Mouse (Mus musculus) C2C12 (cell line): ENCODE results near the gene Isyna1. TPM values are rescaled to one million over a fixed set of nuclear protein-coding genes. Genes with fewer than 3 reads are reported as not detected.

Experiments used
- H3K27me3 ChIP-seq: one replicate; pipeline ENCODE4 v1.6.1; 2011; ENCODE audit not compliant: control insufficient read depth, insufficient read depth, insufficient read length
- H3K36me3 ChIP-seq: one replicate; pipeline ENCODE4 v1.6.1; 2011; ENCODE audit not compliant: control insufficient read depth, insufficient read depth
- H3K4me3 ChIP-seq: one replicate; pipeline ENCODE4 v1.5.1; 2011; ENCODE audit warnings: mild to moderate bottlenecking, control low read depth; ENCODE audit not compliant: poor library complexity, insufficient read depth, severe bottlenecking
- H3K79me2 ChIP-seq: one replicate; pipeline ENCODE4 v1.6.1; 2011; ENCODE audit not compliant: control insufficient read depth, insufficient read depth
- H3K79me3 ChIP-seq: one replicate; pipeline ENCODE4 v1.6.1; 2011; ENCODE audit warnings: low read depth, control low read depth
- H3ac ChIP-seq: one replicate; pipeline ENCODE3; 2011; ENCODE audit warnings: low read depth; ENCODE audit not compliant: control insufficient read depth, insufficient read length
- CEBPB ChIP-seq: IDR thresholded peaks from one replicate; pipeline ENCODE4 v1.6.1; 2011; ENCODE audit warnings: low read depth, mild to moderate bottlenecking, control low read depth, moderate library complexity
- CTCF ChIP-seq: IDR thresholded peaks from one replicate; pipeline ENCODE4 v1.5.1; 2011; ENCODE audit not compliant: control insufficient read depth, insufficient read depth, insufficient read length
- FOSL1 ChIP-seq: IDR thresholded peaks from one replicate; pipeline ENCODE4 v1.8.0; 2011; ENCODE audit warnings: mild to moderate bottlenecking, low read length; ENCODE audit not compliant: poor library complexity, insufficient read depth, severe bottlenecking
- MAX ChIP-seq: IDR thresholded peaks from one replicate; pipeline ENCODE4 v1.6.1; 2011; ENCODE audit warnings: mild to moderate bottlenecking, control low read depth
- MYOD1 ChIP-seq: IDR thresholded peaks from one replicate; pipeline ENCODE4 v1.6.1; 2011; ENCODE audit warnings: low read depth; ENCODE audit not compliant: control insufficient read depth, insufficient read length
- MYOG ChIP-seq: IDR thresholded peaks from one replicate; pipeline ENCODE4 v1.6.1; 2011; ENCODE audit not compliant: control insufficient read depth, insufficient read length; ENCODE audit errors: extremely low read depth
- USF1 ChIP-seq: IDR thresholded peaks from one replicate; pipeline ENCODE4 v1.6.1; 2011; ENCODE audit warnings: low read depth, mild to moderate bottlenecking, control low read depth, moderate library complexity
- polyA plus RNA-seq: library from polyadenylated mRNA; unstranded; fragments of >200 nt; fragmentation: generic; extraction: Trizol; gene quantifications from one replicate; pipeline ENCODE4 v1.2.1, GENCODE M21; 2012; ENCODE audit warnings: missing spikeins

Isyna1 gene
- polyA plus RNA-seq, 1 experiment, result 78.6 TPM

DNA sequence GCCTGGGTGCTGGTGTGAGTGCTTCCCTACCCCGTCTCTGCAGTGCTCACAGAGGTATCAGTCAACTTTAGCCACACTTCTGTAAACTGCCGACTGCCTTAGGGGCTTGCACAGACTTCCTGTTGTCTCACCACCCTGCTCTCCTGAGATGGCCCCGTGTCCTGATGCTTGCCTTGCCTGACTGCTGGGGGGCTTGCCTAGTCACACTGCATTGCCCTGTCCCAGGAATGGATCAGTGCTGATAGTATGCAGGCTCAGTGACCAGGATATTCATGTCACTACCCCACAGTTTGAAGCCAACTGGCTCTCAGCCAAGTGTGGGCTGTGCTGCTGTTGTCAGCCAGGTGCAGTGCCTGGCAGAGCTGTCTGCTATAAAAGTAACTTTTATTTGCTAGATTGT, 28.6 kb upstream of the Isyna1 start:
- H3K27me3 ChIP-seq, result no peaks in the 10 kb centered on the region
- peaks cover 90% of the 10 kb centered on the region for H3K79me2 ChIP-seq
- no peak overlapping the region for H3ac ChIP-seq
- no peak overlapping the region for H3K4me3 ChIP-seq
- TF ChIP-seq FOSL1 (no peak), MYOG (no peak), CTCF (no peak), USF1 (no peak), MAX (no peak)
- peaks cover 33% of the 10 kb centered on the region for H3K79me3 ChIP-seq
- no peaks in the 10 kb centered on the region for H3K36me3 ChIP-seq

- peaks cover 67% of the 10 kb centered on the region for H3K79me2 ChIP-seq
- TF ChIP-seq MYOD1 (no peak), CEBPB (no peak), CTCF (no peak), USF1 (no peak), MYOG (no peak), MAX (no peak), FOSL1 (no peak)
- H3K4me3 ChIP-seq, result no peak overlapping the region
- no peak overlapping the region for H3ac ChIP-seq
- peaks cover 20% of the 10 kb centered on the region for H3K79me3 ChIP-seq
- no peaks in the 10 kb centered on the region for H3K27me3 ChIP-seq
- H3K36me3 ChIP-seq, result peaks cover 6% of the 10 kb centered on the region
These were observed 23.8 kb upstream of the Isyna1 start for GRCm38 (mm10) chr8:70570360-70570759.

GRCm38 (mm10) chr8:70570990-70571389, 23.2 kb upstream of the Isyna1 start:
- Histone ChIP-seq H3K4me3 (no peak overlapping the region), H3K36me3 (peaks cover 6% of the 10 kb centered on the region), H3K79me2 (peaks cover 61% of the 10 kb centered on the region), H3ac (no peak overlapping the region), H3K79me3 (peaks cover 18% of the 10 kb centered on the region), H3K27me3 (no peaks in the 10 kb centered on the region)
- no peak for TF ChIP-seq MAX
- TF ChIP-seq USF1, result no peak
- no peak for TF ChIP-seq MYOG
- TF ChIP-seq MYOD1, result no peak
- no peak for TF ChIP-seq CTCF
- TF ChIP-seq CEBPB, result no peak
- no peak for TF ChIP-seq FOSL1

DNA sequence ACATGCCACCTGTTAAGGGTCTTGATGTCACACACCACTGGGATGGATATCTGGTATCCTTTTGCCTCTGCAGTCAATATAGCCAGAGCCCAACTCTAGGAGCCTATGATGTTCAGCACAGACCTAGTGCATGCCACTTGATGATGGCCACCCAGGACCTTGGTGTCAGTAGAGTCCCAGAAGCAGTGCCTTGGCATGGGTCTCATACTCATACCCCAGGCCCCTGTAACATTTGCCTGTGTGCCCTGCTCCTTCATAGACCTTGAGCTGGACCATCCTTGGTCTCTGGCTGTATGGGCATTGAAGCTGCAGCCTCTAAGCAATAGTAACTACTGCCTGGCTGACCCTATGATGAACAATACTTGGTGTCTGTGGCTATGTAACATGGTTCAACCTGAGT, 19.9 kb upstream of the Isyna1 start:
- H3K79me2 ChIP-seq, result peaks cover 46% of the 10 kb centered on the region
- no peaks in the 10 kb centered on the region for H3K27me3 ChIP-seq
- peaks cover 14% of the 10 kb centered on the region for H3K79me3 ChIP-seq
- no peak overlapping the region for H3ac ChIP-seq
- H3K36me3 ChIP-seq, result peaks cover 19% of the 10 kb centered on the region
- TF ChIP-seq FOSL1, result no peak
- no peak for TF ChIP-seq MAX
- TF ChIP-seq MYOD1, result no peak
- TF ChIP-seq MYOG, result no peak
- TF ChIP-seq CEBPB, result no peak
- TF ChIP-seq CTCF, result no peak
- no peak for TF ChIP-seq USF1
- no peak overlapping the region for H3K4me3 ChIP-seq

GRCm38 (mm10) chr8:70574915-70575314, 19.3 kb upstream of the Isyna1 start:
- Histone ChIP-seq H3K79me3 (peaks cover 10% of the 10 kb centered on the region), H3K4me3 (no peak overlapping the region), H3K36me3 (peaks cover 20% of the 10 kb centered on the region), H3ac (no peak overlapping the region), H3K27me3 (no peaks in the 10 kb centered on the region), H3K79me2 (peaks cover 40% of the 10 kb centered on the region)
- TF ChIP-seq MAX (no peak), USF1 (no peak)

DNA sequence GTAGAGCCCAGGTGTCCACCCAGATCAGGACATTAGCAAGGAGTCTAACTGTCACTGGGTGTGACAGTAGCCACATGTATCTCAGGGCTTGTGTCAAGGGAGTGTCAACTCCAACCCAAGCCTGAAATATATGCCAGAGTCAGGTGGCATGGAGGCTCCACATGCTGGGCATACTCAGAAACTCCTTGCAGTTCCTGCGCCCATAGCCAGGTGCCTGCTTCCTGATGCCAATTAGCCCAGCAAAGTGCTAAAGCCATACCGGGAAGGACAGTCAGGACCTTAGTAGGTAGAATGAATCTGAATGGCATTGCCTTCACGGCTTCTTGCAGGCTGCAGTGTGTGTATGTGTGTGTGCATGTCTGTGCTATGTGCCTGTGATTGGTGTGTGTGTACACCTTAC, 17.0 kb upstream of the Isyna1 start:
- Histone ChIP-seq H3ac (no peak overlapping the region), H3K27me3 (no peaks in the 10 kb centered on the region), H3K4me3 (no peak overlapping the region), H3K36me3 (peaks cover 34% of the 10 kb centered on the region), H3K79me2 (peaks cover 17% of the 10 kb centered on the region), H3K79me3 (peaks cover 4% of the 10 kb centered on the region)
- TF ChIP-seq CEBPB (no peak), MYOD1 (no peak), MAX (no peak), MYOG (no peak), USF1 (no peak), CTCF (no peak), FOSL1 (no peak)
